Mouse (Mus musculus) heart, postnatal 0 days (tissue): ENCODE measurements around the gene Bbs2.

Source experiments
- CTCF ChIP-seq: IDR thresholded peaks from 2 replicates; pipeline ENCODE4 v1.5.1; 2016; ENCODE audit warnings: antibody characterized with exemption, control low read depth, low read depth
- EP300 ChIP-seq: IDR thresholded peaks from 2 replicates; pipeline ENCODE4 v1.6.1; 2016; ENCODE audit warnings: antibody characterized with exemption, low read depth

GRCm38 (mm10) chr8:94037806-94038205 lies 60.9 kb downstream of the Bbs2 start:
- TF ChIP-seq EP300 = no peak
- TF ChIP-seq CTCF = no peak
